Mouse (Mus musculus): ENCODE measurements at regions not wholly inside any gene's neighbourhood (a gene's known extent, or its start where the extent isn't known, plus 50 kb on each side); places are given as distances from the start of the nearest gene placed in this dataset.

- TF ChIP-seq CTCF (IDR thresholded peaks at IDR 0.05; ENCODE audit: low read depth) (no peak), EP300 (IDR thresholded peaks at IDR 0.05; ENCODE audit: low read depth) (no peak)
Observed at GRCm38 (mm10) chr17:50369216-50369875, 75.9 kb upstream of the Dazl start.
